Mouse (Mus musculus) forebrain, embryonic 16.5 days (tissue): Measurements from ENCODE around the gene Ntn5. TPM values are rescaled to one million over a fixed set of nuclear protein-coding genes. Genes with fewer than 3 reads are reported as not detected.

Source experiments
- ATAC-seq: fragments of 200-750 bp; cut with Nextera tagmentation; 2 replicates; pipeline ENCODE4 v1.8.0; 2017; ENCODE audit warnings: mild to moderate bottlenecking, moderate library complexity
- H3K27ac ChIP-seq: fragments of 300-500 bp; sonication (generic); 2 replicates; pipeline ENCODE4 v1.5.1; 2014; ENCODE audit warnings: low read length, control low read depth
- H3K27me3 ChIP-seq: fragments of 300-500 bp; sonication (generic); replicated peaks from 2 replicates; pipeline ENCODE4 v1.6.1; 2014; ENCODE audit warnings: low read length; ENCODE audit not compliant: control insufficient read depth, insufficient read depth
- H3K36me3 ChIP-seq: fragments of 300-500 bp; sonication (generic); 2 replicates; pipeline ENCODE4 v1.6.1; 2014; ENCODE audit not compliant: control insufficient read depth, insufficient read depth
- H3K4me1 ChIP-seq: fragments of 300-500 bp; sonication (generic); replicated peaks from 2 replicates; pipeline ENCODE4 v1.6.1; 2014; ENCODE audit warnings: low read length; ENCODE audit not compliant: control insufficient read depth, insufficient read depth
- H3K4me2 ChIP-seq: fragments of 300-500 bp; sonication (generic); 2 replicates; pipeline ENCODE4 v1.6.1; 2014; ENCODE audit warnings: mild to moderate bottlenecking, low read length, control low read depth
- H3K4me3 ChIP-seq: fragments of 300-500 bp; sonication (generic); replicated peaks from 2 replicates; pipeline ENCODE4 v1.5.1; 2014; ENCODE audit warnings: mild to moderate bottlenecking, low read length, control low read depth
- H3K9ac ChIP-seq: fragments of 300-500 bp; sonication (generic); replicated peaks from 2 replicates; pipeline ENCODE4 v1.6.1; 2014; ENCODE audit warnings: low read depth, low read length, control low read depth
- H3K9me3 ChIP-seq: fragments of 300-500 bp; sonication (generic); 2 replicates; pipeline ENCODE4 v1.6.1; 2016; ENCODE audit warnings: low read length; ENCODE audit not compliant: control insufficient read depth
- WGBS: fragments of 180-500 bp; shearing (Covaris S2); extraction: QIAGEN DNeasy Blood & Tissue Kit; methylation state at CpG from one replicate; pipeline ENCODE4 v1.1.7; 2014; 5-methylcytosine and 5-hydroxymethylcytosine counted together
- polyA plus RNA-seq: library from polyadenylated mRNA; unstranded; fragments of >200 nt; fragmentation: Nextera tagmentation; extraction: Ambion mirVana; gene quantifications from 2 replicates; pipeline ENCODE4 v1.2.1, GENCODE M21; 2015

The Ntn5 gene
- polyA plus RNA-seq, 1 experiment from 2014 or later = 0.80 TPM

DNA sequence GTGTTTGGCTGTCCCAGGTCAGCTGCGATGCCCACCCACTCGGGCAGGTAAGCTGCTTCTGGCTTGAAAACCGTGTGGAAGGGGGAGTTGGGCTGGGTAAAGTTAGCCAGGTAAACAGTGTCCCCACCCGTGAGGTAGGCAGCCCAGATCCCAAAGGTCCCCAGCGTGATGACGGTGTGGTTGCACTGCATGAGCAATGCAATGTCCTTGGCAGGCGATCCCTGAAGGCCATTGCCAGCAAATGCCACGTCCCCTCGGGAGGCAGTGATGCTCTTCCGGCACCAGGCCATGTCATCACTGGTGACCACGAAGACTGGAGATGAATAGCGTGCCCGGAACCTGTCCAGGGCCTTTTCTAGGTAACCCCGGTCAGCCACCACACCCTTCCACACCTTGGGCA lies 5.3 kb upstream of the Ntn5 start:
- no peak overlapping the region for H3K4me2 ChIP-seq
- H3K27me3 ChIP-seq = no peaks in the 10 kb centered on the region
- H3K9me3 ChIP-seq = no peaks in the 10 kb centered on the region
- WGBS = 94% methylated on average over 14 of the region's 14 CpGs
- no peak overlapping the region for H3K4me3 ChIP-seq
- H3K9ac ChIP-seq = no peak overlapping the region
- no peak for ATAC-seq
- H3K4me1 ChIP-seq = peaks cover 7% of the 10 kb centered on the region
- no peak overlapping the region for H3K27ac ChIP-seq
- H3K36me3 ChIP-seq = no peaks in the 10 kb centered on the region

DNA sequence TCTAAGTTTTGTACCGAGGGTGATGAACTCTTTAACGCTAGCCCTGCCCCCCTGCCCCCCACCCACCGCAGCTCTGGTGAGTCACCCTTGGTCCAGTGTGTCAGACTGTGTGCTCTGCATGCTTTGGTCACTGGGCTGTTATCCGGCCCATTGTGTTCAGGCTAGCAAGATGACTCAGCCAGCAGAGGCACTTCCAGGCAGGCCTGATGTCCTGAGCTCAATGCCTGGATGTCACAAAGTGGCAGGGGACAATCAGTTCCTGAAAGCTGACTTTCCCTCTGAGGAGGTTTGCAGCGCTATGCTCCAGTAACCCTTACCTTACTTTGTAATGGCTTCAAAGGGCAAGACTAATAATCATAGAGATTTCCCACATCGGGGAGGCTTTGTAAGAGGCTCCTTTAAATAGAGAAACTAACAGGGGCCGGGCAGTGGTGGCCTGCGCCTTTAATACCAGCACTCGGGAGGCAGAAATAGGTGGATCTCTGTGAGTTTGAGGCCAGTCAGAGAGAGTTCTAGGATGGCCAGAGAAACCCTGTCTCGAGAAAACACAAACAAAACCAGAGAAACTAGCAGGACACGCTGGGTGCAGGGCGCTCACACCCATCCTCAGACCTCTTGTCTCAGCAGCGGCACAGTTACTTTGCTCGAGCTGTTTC lies 3.7 kb upstream of the Ntn5 start:
- H3K27me3 ChIP-seq = no peaks in the 10 kb centered on the region
- H3K36me3 ChIP-seq = no peaks in the 10 kb centered on the region
- no peak overlapping the region for H3K4me2 ChIP-seq
- peaks cover 7% of the 10 kb centered on the region for H3K4me1 ChIP-seq
- 68% methylated on average over 14 of the region's 14 CpGs for WGBS
- H3K9ac ChIP-seq = no peak overlapping the region
- no peak overlapping the region for H3K27ac ChIP-seq
- ATAC-seq = no peak
- H3K9me3 ChIP-seq = no peaks in the 10 kb centered on the region
- H3K4me3 ChIP-seq = no peak overlapping the region

DNA sequence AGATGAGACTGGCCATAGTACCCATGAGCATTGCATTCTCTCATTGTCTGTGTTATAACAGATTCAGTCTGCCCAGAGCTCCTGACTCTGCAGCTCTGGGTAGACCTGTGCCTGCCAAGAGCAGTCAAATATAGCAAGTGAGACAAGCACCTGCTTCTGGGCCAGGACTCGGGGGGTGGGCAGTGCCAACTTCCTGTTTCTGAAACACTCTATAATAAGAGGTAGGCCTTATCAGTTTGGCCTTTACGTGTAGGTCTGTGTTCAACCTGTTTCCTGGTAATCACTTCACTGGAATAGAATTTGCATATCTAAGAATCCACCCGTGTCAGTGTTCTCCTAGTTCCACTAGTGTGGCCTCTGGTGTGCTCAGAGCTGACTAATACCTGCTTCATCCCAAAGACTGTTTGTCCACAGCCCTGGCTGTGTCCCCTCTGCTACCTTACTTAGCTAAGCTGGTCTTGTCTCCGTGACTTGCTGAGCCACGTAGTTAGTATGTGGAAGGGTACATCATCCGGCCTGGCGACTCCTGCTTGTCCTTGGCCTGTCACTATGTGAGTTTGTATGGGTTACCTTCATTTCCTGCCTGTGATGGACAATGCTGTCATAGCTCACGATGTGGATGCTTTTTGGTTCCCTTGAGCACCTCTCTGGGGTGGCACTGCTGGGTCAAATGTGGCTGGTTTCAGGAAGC lies 2.6 kb upstream of the Ntn5 start:
- Histone ChIP-seq H3K4me3 (no peak overlapping the region), H3K9me3 (no peaks in the 10 kb centered on the region), H3K9ac (no peak overlapping the region), H3K27me3 (no peaks in the 10 kb centered on the region), H3K27ac (no peak overlapping the region), H3K4me2 (no peak overlapping the region), H3K36me3 (no peaks in the 10 kb centered on the region), H3K4me1 (peaks cover 7% of the 10 kb centered on the region)
- no peak for ATAC-seq
- WGBS = 87% methylated on average over 8 of the region's 8 CpGs

DNA sequence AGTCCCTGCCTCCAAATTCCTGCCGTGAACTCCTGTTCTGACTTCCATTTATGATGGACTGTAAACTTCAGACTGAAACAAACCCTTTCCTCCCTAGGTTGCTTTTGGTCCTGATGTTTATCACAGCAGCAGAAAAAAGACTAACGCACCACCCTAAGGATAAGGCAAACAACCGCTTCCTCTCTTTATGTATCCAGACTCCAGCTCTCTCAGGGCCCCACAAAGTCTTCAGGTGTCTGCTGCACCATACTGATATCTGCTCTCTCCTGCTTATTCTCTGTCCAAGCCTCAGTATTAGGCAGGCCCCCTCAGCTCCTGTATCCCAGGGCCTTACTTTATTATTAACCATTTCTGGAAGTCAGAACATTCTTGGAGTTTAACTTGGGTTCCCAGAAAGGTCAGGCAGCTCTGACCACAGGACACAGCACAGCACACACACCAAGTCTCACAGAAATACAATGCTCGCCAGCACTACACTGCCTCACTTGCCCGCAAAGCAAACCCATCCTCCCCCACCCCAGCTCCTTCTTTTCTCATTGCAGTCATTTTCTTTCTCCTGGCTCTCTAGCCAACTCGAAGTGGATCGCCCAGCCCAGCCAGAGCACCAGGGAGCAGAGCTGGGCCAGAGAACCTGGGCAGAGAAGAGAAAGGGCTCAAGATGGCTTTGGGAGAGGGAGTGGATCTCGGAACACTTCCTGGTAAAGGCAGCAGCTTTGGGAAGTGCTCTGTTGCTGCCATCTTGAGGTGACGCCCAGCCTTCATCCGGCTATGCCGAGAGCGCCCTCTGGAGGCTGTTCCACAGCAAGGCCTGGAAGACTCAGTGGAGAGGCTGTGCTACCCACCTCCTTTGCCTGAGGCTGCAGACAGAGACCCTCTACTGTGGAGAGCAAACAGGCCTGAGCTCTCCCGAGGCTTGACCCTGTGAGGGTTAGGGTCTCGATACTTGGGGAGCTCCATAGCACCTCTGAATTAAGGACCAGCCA lies 1.4 kb upstream of the Ntn5 start:
- H3K4me2 ChIP-seq = peak overlapping the region; percentile 29
- no peaks in the 10 kb centered on the region for H3K36me3 ChIP-seq
- H3K9me3 ChIP-seq = no peaks in the 10 kb centered on the region
- 29% methylated on average over 14 of the region's 14 CpGs for WGBS
- peak overlapping the region; percentile 5; the same call in 1 of the 2 replicates for H3K4me3 ChIP-seq
- H3K9ac ChIP-seq = no peak overlapping the region
- ATAC-seq = peak; percentile 86
- peak overlapping the region; percentile 46; the same call in 1 of the 2 replicates for H3K27ac ChIP-seq
- H3K4me1 ChIP-seq = peaks cover 7% of the 10 kb centered on the region
- H3K27me3 ChIP-seq = no peaks in the 10 kb centered on the region

- Histone ChIP-seq H3K27ac (no peak overlapping the region), H3K9me3 (no peaks in the 10 kb centered on the region), H3K9ac (no peak overlapping the region), H3K4me2 (no peak overlapping the region), H3K36me3 (no peaks in the 10 kb centered on the region), H3K4me1 (peaks cover 7% of the 10 kb centered on the region), H3K4me3 (no peak overlapping the region), H3K27me3 (no peaks in the 10 kb centered on the region)
- WGBS = 71% methylated on average over 10 of the region's 10 CpGs
- no peak for ATAC-seq
Measured at GRCm38 (mm10) chr7:45685811-45686210, 2.0 kb downstream of the Ntn5 start.

- H3K27me3 ChIP-seq = no peaks in the 10 kb centered on the region
- WGBS = 77% methylated on average over 3 of the region's 3 CpGs
- peaks cover 7% of the 10 kb centered on the region for H3K4me1 ChIP-seq
- H3K4me2 ChIP-seq = no peak overlapping the region
- no peaks in the 10 kb centered on the region for H3K9me3 ChIP-seq
- H3K9ac ChIP-seq = no peak overlapping the region
- H3K27ac ChIP-seq = no peak overlapping the region
- H3K4me3 ChIP-seq = no peak overlapping the region
- H3K36me3 ChIP-seq = no peaks in the 10 kb centered on the region
- ATAC-seq = no peak
Measured at GRCm38 (mm10) chr7:45686841-45687240, 3.0 kb downstream of the Ntn5 start.

DNA sequence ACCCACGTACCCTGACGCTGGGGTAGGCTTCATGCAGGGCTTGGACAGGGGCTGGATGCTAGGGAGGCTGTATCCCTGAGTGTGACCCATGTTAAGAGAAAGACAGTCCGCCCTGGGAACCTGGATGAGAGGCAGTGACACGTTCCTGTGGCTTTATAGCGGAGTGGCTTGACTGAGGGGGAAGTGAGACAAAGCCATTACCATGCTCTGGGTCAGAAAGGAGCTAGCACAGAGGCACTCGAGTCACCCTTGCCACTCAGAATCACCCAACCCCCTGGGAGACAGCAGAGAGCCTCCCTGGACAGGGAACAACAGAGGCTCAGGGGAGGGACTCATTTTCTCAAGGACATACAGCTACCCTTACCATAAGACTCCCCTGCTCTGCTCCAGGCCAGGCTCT lies 5.3 kb downstream of the Ntn5 start:
- H3K9ac ChIP-seq = no peak overlapping the region
- 70% methylated on average over 6 of the region's 6 CpGs for WGBS
- no peaks in the 10 kb centered on the region for H3K36me3 ChIP-seq
- H3K27me3 ChIP-seq = no peaks in the 10 kb centered on the region
- no peaks in the 10 kb centered on the region for H3K4me1 ChIP-seq
- no peak overlapping the region for H3K4me2 ChIP-seq
- no peak overlapping the region for H3K4me3 ChIP-seq
- no peaks in the 10 kb centered on the region for H3K9me3 ChIP-seq
- H3K27ac ChIP-seq = no peak overlapping the region
- no peak for ATAC-seq

- H3K4me1 ChIP-seq = no peaks in the 10 kb centered on the region
- ATAC-seq = no peak
- H3K4me2 ChIP-seq = no peak overlapping the region
- 83% methylated on average over 11 of the region's 11 CpGs for WGBS
- H3K9me3 ChIP-seq = no peaks in the 10 kb centered on the region
- no peak overlapping the region for H3K27ac ChIP-seq
- H3K36me3 ChIP-seq = no peaks in the 10 kb centered on the region
- H3K27me3 ChIP-seq = no peaks in the 10 kb centered on the region
- H3K9ac ChIP-seq = no peak overlapping the region
- H3K4me3 ChIP-seq = no peak overlapping the region
Measured at GRCm38 (mm10) chr7:45689800-45690199, 6.0 kb downstream of the Ntn5 start.

- no peaks in the 10 kb centered on the region for H3K36me3 ChIP-seq
- no peaks in the 10 kb centered on the region for H3K4me1 ChIP-seq
- H3K4me2 ChIP-seq = no peak overlapping the region
- no peak overlapping the region for H3K27ac ChIP-seq
- H3K4me3 ChIP-seq = no peak overlapping the region
- WGBS = 87% methylated on average over 2 of the region's 2 CpGs
- H3K27me3 ChIP-seq = no peaks in the 10 kb centered on the region
- H3K9ac ChIP-seq = no peak overlapping the region
- H3K9me3 ChIP-seq = no peaks in the 10 kb centered on the region
- ATAC-seq = no peak
Measured at GRCm38 (mm10) chr7:45692364-45692763, 8.5 kb downstream of the Ntn5 start.
